Mouse (Mus musculus) layer of hippocampus, adult 2 months (tissue): ENCODE results near the gene Gipc2. TPM values are rescaled to one million over a fixed set of nuclear protein-coding genes. Genes with fewer than 3 reads are reported as not detected.

ENCODE experiments used
- DNase-seq, 2 experiments: peaks; one replicate each; pipeline ENCODE4 v3.0.0; 2022; ENCODE audit warnings: low spot score in 2 of 2
- H3K27ac ChIP-seq: fragments of 200-600 bp; 2 replicates; pipeline ENCODE4 v1.8.1; 2022
- H3K4me3 ChIP-seq: fragments of 200-600 bp; 2 replicates; pipeline ENCODE4 v1.8.1; 2022; ENCODE audit warnings: mild to moderate bottlenecking
- CTCF ChIP-seq: fragments of 200-600 bp; conservative IDR thresholded peaks from 2 replicates; pipeline ENCODE4 v1.8.1; 2022; ENCODE audit warnings: antibody characterized with exemption, mild to moderate bottlenecking, moderate library complexity
- total RNA-seq, 2 experiments: library from RNA; stranded (reverse); gene quantifications; 2 replicates each; pipeline ENCODE4 v1.2.3; 2021

Gene Gipc2
- total RNA-seq, 2 experiments from 2014 or later: 0.98 to 1.3 TPM

DNA sequence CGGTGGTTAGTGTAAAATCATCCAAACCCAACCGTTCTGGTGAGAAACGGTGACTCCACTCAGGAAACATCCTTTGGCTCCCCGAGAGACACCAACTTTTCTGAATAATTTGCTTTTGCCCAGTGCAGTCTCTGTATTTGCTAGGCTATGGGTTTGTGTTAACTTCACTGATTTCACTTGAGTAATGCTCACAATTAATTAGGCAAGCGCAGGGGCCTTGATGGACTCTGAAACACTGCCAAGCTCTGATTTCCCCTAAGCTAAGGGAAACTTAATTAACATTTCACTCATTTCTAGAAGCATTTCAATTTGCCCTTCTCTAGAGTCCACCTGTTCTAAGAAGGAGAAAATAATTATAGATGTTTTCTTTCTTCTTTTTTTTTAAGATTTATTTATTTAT is 104.9 kb downstream of the Gipc2 start:
- TF ChIP-seq CTCF: no peak
- DNase-seq: no peak
- H3K4me3 ChIP-seq: no peak overlapping the region
- H3K27ac ChIP-seq: no peak overlapping the region

GRCm38 (mm10) chr3:152058235-152058634 is 107.8 kb downstream of the Gipc2 start:
- Histone ChIP-seq H3K27ac (no peak overlapping the region), H3K4me3 (no peak overlapping the region)
- no peak for DNase-seq
- TF ChIP-seq CTCF: no peak

GRCm38 (mm10) chr3:152054260-152054659 is 111.8 kb downstream of the Gipc2 start:
- Histone ChIP-seq H3K27ac (no peak overlapping the region), H3K4me3 (no peak overlapping the region)
- no peak for TF ChIP-seq CTCF
- DNase-seq: no peak

GRCm38 (mm10) chr3:152051959-152052358 is 114.1 kb downstream of the Gipc2 start:
- Histone ChIP-seq H3K4me3 (no peak overlapping the region), H3K27ac (no peak overlapping the region)
- no peak for DNase-seq
- no peak for TF ChIP-seq CTCF

DNA sequence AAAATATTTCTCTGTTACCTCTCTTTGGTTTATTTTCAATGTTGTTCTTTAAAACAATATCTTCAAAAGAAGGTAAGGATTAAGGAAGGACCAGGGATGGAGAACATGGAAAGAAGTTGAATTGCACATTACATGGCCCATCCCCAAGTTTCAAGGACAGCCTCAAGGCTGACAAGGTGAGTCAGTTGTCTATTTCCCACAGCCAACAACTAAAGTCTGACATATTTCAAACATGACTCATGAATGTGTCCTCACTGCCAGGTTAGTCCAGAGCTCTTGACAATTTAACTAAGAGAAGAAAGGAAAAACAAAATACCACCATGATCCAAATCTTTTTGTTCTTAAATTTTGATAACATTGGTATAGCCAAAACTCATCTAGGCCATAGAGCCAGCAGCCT is 118.1 kb downstream of the Gipc2 start:
- DNase-seq: no peak
- Histone ChIP-seq H3K27ac (no peak overlapping the region), H3K4me3 (no peak overlapping the region)
- TF ChIP-seq CTCF: no peak

GRCm38 (mm10) chr3:152046895-152047294 is 119.1 kb downstream of the Gipc2 start:
- Histone ChIP-seq H3K27ac (no peak overlapping the region), H3K4me3 (no peak overlapping the region)
- TF ChIP-seq CTCF: no peak
- DNase-seq: no peak

Other genes starting within 250 kb of the Gipc2 start
- gene Dnajb4, start 44.1 kb upstream of the Gipc2 start, total RNA-seq: 10 to 100 TPM; 61.5 to 62.6 TPM
- gene Fubp1, start 44.2 kb upstream of the Gipc2 start, total RNA-seq: 100 to 1,000 TPM; 123 to 140 TPM
- 1 to 10 TPM in 1 of 2 experiments, under 1 TPM in 1; 0.95 to 1.8 TPM for gene Nexn, start 100.1 kb upstream of the Gipc2 start, total RNA-seq
- gene Miga1, start 174.2 kb upstream of the Gipc2 start, total RNA-seq: 10 to 100 TPM; 74.5 to 78.2 TPM
- 100 to 1,000 TPM; 129 to 130 TPM for gene Usp33, start 180.2 kb upstream of the Gipc2 start, total RNA-seq
- 10 to 100 TPM; 45.3 to 45.7 TPM for gene Zzz3, start 229.2 kb upstream of the Gipc2 start, total RNA-seq